Comparison of ENCODE assay signal across 8 mouse cellular contexts in genomic region chr7:127511241-127511640, GRCm38 (mm10). TPM values are rescaled to one million over a fixed set of nuclear protein-coding genes. Genes with fewer than 3 reads are reported as not detected.
A peak's percentile ranks its signal among the peaks of the same experiment; 100 is the strongest.
DNase-seq lines count a peak whose midpoint lies in the region; ATAC-seq and TF ChIP-seq lines count a peak whose summit lies in the region.

No protein-coding gene starts in this region.

- peaks cover 16% of the 10 kb centered on the region for H3K36me3 ChIP-seq in heart, embryonic 15.5 days
- peaks cover 22% of the 10 kb centered on the region for H3K36me3 ChIP-seq in limb, embryonic 12.5 days

- H3K27ac ChIP-seq in bone marrow macrophage, adult 2 months (ENCODE audit: insufficient read depth, low read depth, low read length): no peak overlapping the region
- peak overlapping the region; percentile 99 for H3K27ac ChIP-seq in heart, embryonic 15.5 days
- peak overlapping the region; percentile 97 for H3K27ac ChIP-seq in limb, embryonic 12.5 days

- peak; percentile 89 for DNase-seq in heart, adult 11 months
- no peak for DNase-seq in heart, adult 18-20 months
- DNase-seq in skeletal muscle tissue, adult 2 months (ENCODE audit: low read depth, low spot score): peak; percentile 51
- no peak for DNase-seq in urinary bladder, postnatal 14 days (ENCODE audit: low spot score)
- DNase-seq in adrenal gland, adult 18-20 months (ENCODE audit: low spot score in 2 of 2): no peak

- no peak for TF ChIP-seq POLR2A in bone marrow macrophage, adult 2 months (IDR thresholded peaks at IDR 0.05; ENCODE audit: borderline replicate concordance, low read depth, low read length)

- H3K27me3 ChIP-seq in heart, embryonic 15.5 days: no peaks in the 10 kb centered on the region
- H3K27me3 ChIP-seq in limb, embryonic 12.5 days: no peaks in the 10 kb centered on the region

- no peak for TF ChIP-seq CTCF in bone marrow macrophage, adult 2 months (IDR thresholded peaks at IDR 0.05; ENCODE audit: low read depth, low read length)

- no peaks in the 10 kb centered on the region for H3K9me3 ChIP-seq in heart, embryonic 15.5 days (replicated peaks)
- H3K9me3 ChIP-seq in limb, embryonic 12.5 days: no peaks in the 10 kb centered on the region

- peak overlapping the region; percentile 59 for H3K4me2 ChIP-seq in heart, embryonic 15.5 days
- peak overlapping the region; percentile 64 for H3K4me2 ChIP-seq in limb, embryonic 12.5 days

- H3K4me1 ChIP-seq in bone marrow macrophage, adult 2 months (ENCODE audit: control insufficient read depth, insufficient read depth, low read length): peaks cover 9% of the 10 kb centered on the region
- H3K4me1 ChIP-seq in heart, embryonic 15.5 days (replicated peaks): peaks cover 20% of the 10 kb centered on the region
- peaks cover 15% of the 10 kb centered on the region for H3K4me1 ChIP-seq in limb, embryonic 12.5 days (replicated peaks)

- peak overlapping the region; percentile 98 for H3K4me3 ChIP-seq in bone marrow macrophage, adult 2 months (ENCODE audit: insufficient read depth, low read length)
- H3K4me3 ChIP-seq in heart, embryonic 15.5 days: peak overlapping the region; percentile 69
- peak overlapping the region; percentile 64 for H3K4me3 ChIP-seq in limb, embryonic 12.5 days (replicated peaks)

- WGBS in heart, embryonic 15.5 days: 36% methylated on average over 8 of the region's 8 CpGs
- WGBS in limb, embryonic 12.5 days: 35% methylated on average over 8 of the region's 8 CpGs

- 0 out of 2 replicates have a peak overlapping the region, but pooled peaks have one; percentile 78 for H3K9ac ChIP-seq in heart, embryonic 15.5 days
- peak overlapping the region; percentile 88; the same call in 1 of the 2 replicates for H3K9ac ChIP-seq in limb, embryonic 12.5 days (replicated peaks)

- no peak for ATAC-seq in heart, embryonic 15.5 days (replicated peaks; ENCODE audit: insufficient number of reproducible peaks, insufficient read depth, low FRiP score, low read depth)
- no peak for ATAC-seq in limb, embryonic 12.5 days (ENCODE audit: insufficient number of reproducible peaks, insufficient read depth, low FRiP score, low TSS enrichment, low read depth)

RNA-seq across cellular contexts. Expression of gene Srcap, which starts 0.5 kb away (rescaled TPM):
- 10 to 100 TPM; 47.1 to 56.4 TPM for total RNA-seq in heart, adult 18-20 months (2021)
- polyA plus RNA-seq in bone marrow macrophage, adult 2 months (2012; ENCODE audit: insufficient read depth, insufficient read length, missing spikeins): 56.4 and 58.1 TPM in 2 replicates
- 25.7 and 41.5 TPM in 2 replicates for polyA plus RNA-seq in heart, embryonic 15.5 days (2015; fragmentation: Nextera tagmentation; extraction: Ambion mirVana)
- polyA plus RNA-seq in limb, embryonic 12.5 days (2016; fragmentation: Nextera tagmentation; extraction: Ambion mirVana): 77.2 and 79.4 TPM in 2 replicates
- 10 to 100 TPM; 71.7 to 78.8 TPM for total RNA-seq in adrenal gland, adult 18-20 months (2021)

RNA-seq across cellular contexts. Expression of gene Gm42715, which starts 8.1 kb away (rescaled TPM):
- 10 to 100 TPM in 1 of 2 experiments, 1 to 10 TPM in 1; 9.7 to 11.4 TPM for total RNA-seq in heart, adult 18-20 months (2021)
- 4.7 and 6.2 TPM in 2 replicates for polyA plus RNA-seq in bone marrow macrophage, adult 2 months (2012; ENCODE audit: insufficient read depth, insufficient read length, missing spikeins)
- 8.2 and 9.0 TPM in 2 replicates for polyA plus RNA-seq in heart, embryonic 15.5 days (2015; fragmentation: Nextera tagmentation; extraction: Ambion mirVana)
- 15.9 and 18.0 TPM in 2 replicates for polyA plus RNA-seq in limb, embryonic 12.5 days (2016; fragmentation: Nextera tagmentation; extraction: Ambion mirVana)
- 10 to 100 TPM; 18.3 to 21.1 TPM for total RNA-seq in adrenal gland, adult 18-20 months (2021)

RNA-seq across cellular contexts. Expression of gene Fbrs, which starts 32.2 kb away (rescaled TPM):
- total RNA-seq in heart, adult 18-20 months (2021): 10 to 100 TPM; 24.2 to 31.1 TPM
- polyA plus RNA-seq in bone marrow macrophage, adult 2 months (2012; ENCODE audit: insufficient read depth, insufficient read length, missing spikeins): 134 and 147 TPM in 2 replicates
- 7.0 and 9.0 TPM in 2 replicates for polyA plus RNA-seq in heart, embryonic 15.5 days (2015; fragmentation: Nextera tagmentation; extraction: Ambion mirVana)
- polyA plus RNA-seq in limb, embryonic 12.5 days (2016; fragmentation: Nextera tagmentation; extraction: Ambion mirVana): 11.7 and 13.0 TPM in 2 replicates
- 10 to 100 TPM; 67.2 to 81.1 TPM for total RNA-seq in adrenal gland, adult 18-20 months (2021)

RNA-seq across cellular contexts. Expression of gene Tmem265, which starts 49.9 kb away (rescaled TPM):
- total RNA-seq in heart, adult 18-20 months (2021): not detected
- 3.4 and 10.8 TPM in 2 replicates for polyA plus RNA-seq in bone marrow macrophage, adult 2 months (2012; ENCODE audit: insufficient read depth, insufficient read length, missing spikeins)
- polyA plus RNA-seq in heart, embryonic 15.5 days (2015; fragmentation: Nextera tagmentation; extraction: Ambion mirVana): 2.9 and 4.1 TPM in 2 replicates
- polyA plus RNA-seq in limb, embryonic 12.5 days (2016; fragmentation: Nextera tagmentation; extraction: Ambion mirVana): 5.3 and 8.1 TPM in 2 replicates
- total RNA-seq in adrenal gland, adult 18-20 months (2021): not detected

RNA-seq across cellular contexts. Expression of gene Prr14, which starts 51.8 kb away (rescaled TPM):
- total RNA-seq in heart, adult 18-20 months (2021): 10 to 100 TPM; 21.1 to 22.2 TPM
- polyA plus RNA-seq in bone marrow macrophage, adult 2 months (2012; ENCODE audit: insufficient read depth, insufficient read length, missing spikeins): 67.4 and 69.0 TPM in 2 replicates
- 27.7 and 32.6 TPM in 2 replicates for polyA plus RNA-seq in heart, embryonic 15.5 days (2015; fragmentation: Nextera tagmentation; extraction: Ambion mirVana)
- 41.0 and 43.7 TPM in 2 replicates for polyA plus RNA-seq in limb, embryonic 12.5 days (2016; fragmentation: Nextera tagmentation; extraction: Ambion mirVana)
- 10 to 100 TPM; 42.7 to 56.1 TPM for total RNA-seq in adrenal gland, adult 18-20 months (2021)

Comparison
In these comparisons a context has a peak if more than half of its experiments do, and no peak if none do; other contexts are left out.
1. DNase-seq: peak in heart, adult 11 months (single experiment) and skeletal muscle tissue, adult 2 months (single experiment); none in heart, adult 18-20 months (0 of 2), urinary bladder, postnatal 14 days (single experiment) and adrenal gland, adult 18-20 months (0 of 2).
2. Peak in every context shown above with its lines, with median percentiles within 50 percentile points of each other: H3K4me3 ChIP-seq.